Mouse (Mus musculus) erythroblast, embryonic 14.5 days (primary cell): ENCODE results near the gene Pphln1. TPM values are rescaled to one million over a fixed set of nuclear protein-coding genes. Genes with fewer than 3 reads are reported as not detected.

Experiments used
- H3K27me3 ChIP-seq: 2 replicates; pipeline ENCODE4 v1.6.1; 2012; ENCODE audit warnings: inconsistent platforms; ENCODE audit not compliant: control insufficient read depth
- H3K36me3 ChIP-seq: 2 replicates; pipeline ENCODE4 v1.6.1; 2012; ENCODE audit warnings: mild to moderate bottlenecking, inconsistent platforms; ENCODE audit not compliant: control insufficient read depth
- H3K4me1 ChIP-seq: 2 replicates; pipeline ENCODE4 v1.6.1; 2012; ENCODE audit warnings: inconsistent platforms; ENCODE audit not compliant: control insufficient read depth
- H3K4me3 ChIP-seq: replicated peaks from 2 replicates; pipeline ENCODE3; 2012; ENCODE audit warnings: moderate library complexity, mild to moderate bottlenecking, inconsistent platforms
- H3K9me3 ChIP-seq: 2 replicates; pipeline ENCODE4 v1.6.1; 2012; ENCODE audit warnings: low read length, inconsistent platforms, mixed read lengths; ENCODE audit not compliant: control insufficient read depth
- GATA1 ChIP-seq: IDR thresholded peaks from 2 replicates; pipeline ENCODE4 v1.6.1; 2012; ENCODE audit warnings: low read length, inconsistent platforms, mixed read lengths
- TAL1 ChIP-seq: IDR thresholded peaks from 3 replicates; pipeline ENCODE4 v1.6.1; 2012; ENCODE audit warnings: low read length, inconsistent platforms, mixed read lengths
- polyA plus RNA-seq: library from polyadenylated mRNA; stranded (reverse); fragments of >175 nt; gene quantifications from 2 replicates; pipeline ENCODE4 v1.2.3, GENCODE M21; 2012

Pphln1 gene
- polyA plus RNA-seq, 1 experiment = 0.20 TPM

- H3K36me3 ChIP-seq = no peaks in the 10 kb centered on the region
- peaks cover 8% of the 10 kb centered on the region for H3K4me1 ChIP-seq
- H3K27me3 ChIP-seq = no peaks in the 10 kb centered on the region
- no peaks in the 10 kb centered on the region for H3K9me3 ChIP-seq
- H3K4me3 ChIP-seq = no peak overlapping the region
- TF ChIP-seq GATA1 = no peak
- TF ChIP-seq TAL1 = no peak
Observed at GRCm38 (mm10) chr15:93538551-93539205, 140.5 kb downstream of the Pphln1 start.

- Histone ChIP-seq H3K27me3 (no peaks in the 10 kb centered on the region), H3K4me3 (no peak overlapping the region), H3K9me3 (no peaks in the 10 kb centered on the region), H3K4me1 (peaks cover 8% of the 10 kb centered on the region), H3K36me3 (no peaks in the 10 kb centered on the region)
- no peak for TF ChIP-seq TAL1
- no peak for TF ChIP-seq GATA1
Observed at GRCm38 (mm10) chr15:93539415-93539814, 141.3 kb downstream of the Pphln1 start.

Other genes with a start within 250 kb of the Pphln1 start
- 0.05 and 0.09 TPM in 2 replicates for gene Gxylt1, start 123.2 kb upstream of the Pphln1 start, polyA plus RNA-seq
- gene Yaf2, start 61.4 kb upstream of the Pphln1 start, polyA plus RNA-seq = 3.5 and 3.7 TPM in 2 replicates
- 22.4 and 25.7 TPM in 2 replicates for gene Zcrb1, start within 50 bp of the Pphln1 start, polyA plus RNA-seq
- 0.02 and 0.03 TPM in 2 replicates for gene Prickle1, start 197.5 kb downstream of the Pphln1 start, polyA plus RNA-seq